In the genomic region with DNA sequence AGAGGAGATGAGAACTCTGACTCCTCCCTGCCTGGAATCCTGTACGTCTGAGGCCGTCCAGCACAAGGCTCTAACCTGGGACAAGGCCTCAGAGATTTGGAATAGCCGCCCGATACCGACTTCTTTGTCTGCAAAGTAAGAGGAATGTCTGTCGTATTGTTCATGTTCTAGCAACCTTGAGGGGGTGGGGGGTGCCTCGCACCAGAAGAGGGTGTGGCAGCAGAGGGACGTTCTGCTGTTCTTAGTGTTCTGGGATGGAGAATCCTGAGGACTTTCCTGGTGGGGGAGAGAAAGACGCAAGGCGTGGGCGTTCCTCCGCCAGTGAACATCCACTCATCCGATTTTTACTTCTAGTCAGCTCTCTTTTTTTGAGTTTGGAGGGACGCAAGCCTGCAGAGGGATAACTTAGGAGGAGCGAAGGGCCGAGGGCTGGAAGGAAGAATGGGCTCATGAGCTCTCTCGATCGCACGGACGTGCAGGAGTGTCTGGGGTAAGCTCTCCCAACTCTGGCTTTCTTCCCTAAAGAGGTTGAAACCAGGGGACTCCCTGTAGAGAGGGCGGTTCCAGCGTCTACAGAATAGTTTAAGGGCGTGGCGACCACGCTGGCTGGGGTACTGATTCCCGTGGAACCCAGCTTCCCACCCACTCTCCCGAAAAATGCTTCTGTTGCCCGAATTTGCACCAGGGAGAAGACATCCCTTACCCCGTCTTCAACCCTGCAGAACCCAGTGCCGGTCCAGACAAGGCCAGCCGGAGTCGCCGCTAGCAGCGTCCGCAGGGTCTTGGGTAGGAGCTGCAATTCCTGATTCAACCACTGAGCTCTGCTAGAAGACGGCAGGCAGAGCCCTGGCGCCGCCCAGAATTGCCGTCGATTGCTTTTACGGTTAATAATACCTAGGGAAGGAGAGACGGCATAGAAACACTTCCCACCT, we compare ENCODE assay signal across 8 mouse cellular contexts. TPM values are rescaled to one million over a fixed set of nuclear protein-coding genes. Genes with fewer than 3 reads are reported as not detected.
DNase-seq lines count a peak whose midpoint lies in the region; ATAC-seq and TF ChIP-seq lines count a peak whose summit lies in the region.

Gene Islr, minus strand, starts transcription at position 791 of the 932 bp plus-strand sequence.
Gene Islr2, minus strand, starts transcription at position 804 of the 932 bp plus-strand sequence.

- DNase-seq in adrenal gland, postnatal 36 days = peak; percentile 80 to 87
- peak; percentile 88 for DNase-seq in forebrain, embryonic 11.5 days (ENCODE audit: low spot score)
- peak; percentile 70 to 80 for DNase-seq in heart, postnatal 14 days
- peak; percentile 82 to 88 for DNase-seq in kidney, postnatal 36 days
- peak; percentile 56 for DNase-seq in lung, adult 2 months
- peak; percentile 77 for DNase-seq in thymus, postnatal 4 days

- H3K27me3 ChIP-seq in E14TG2a.4 (ENCODE audit: insufficient read depth, low read length) = peaks cover 52% of the 10 kb centered on the region
- H3K27me3 ChIP-seq in forebrain, embryonic 11.5 days (ENCODE audit: control insufficient read depth, insufficient read depth, low read length) = peaks cover 50% of the 10 kb centered on the region
- peaks cover 47% of the 10 kb centered on the region for H3K27me3 ChIP-seq in neural tube, embryonic 14.5 days (ENCODE audit: control insufficient read depth, insufficient read depth, low read length)

- peak within 1 kb of the TSS; percentile 76 for H3K4me3 ChIP-seq in E14TG2a.4 (replicated peaks; ENCODE audit: low read length)
- H3K4me3 ChIP-seq in forebrain, embryonic 11.5 days (ENCODE audit: low read depth, low read length) = peak within 1 kb of the TSS; percentile 30
- peak within 1 kb of the TSS; percentile 51 for H3K4me3 ChIP-seq in lung, adult 2 months (replicated peaks; ENCODE audit: extremely low read depth, low read depth, low read length)
- peak within 1 kb of the TSS; percentile 24 for H3K4me3 ChIP-seq in neural tube, embryonic 14.5 days (ENCODE audit: low read depth, low read length)

- peak; percentile 77 for ATAC-seq in forebrain, embryonic 11.5 days (replicated peaks; ENCODE audit: low FRiP score)
- peak; percentile 73 for ATAC-seq in neural tube, embryonic 14.5 days (ENCODE audit: low read depth)

- no peak for TF ChIP-seq POLR2A in lung, adult 2 months (IDR thresholded peaks at IDR 0.05; ENCODE audit: borderline replicate concordance, extremely low read depth, low read depth, low read length)

- peak; percentile 38 for TF ChIP-seq CTCF in E14TG2a.4 (conservative IDR thresholded peaks at IDR 0.05; ENCODE audit: low read length)
- peak; percentile 55 for TF ChIP-seq CTCF in lung, adult 2 months (IDR thresholded peaks at IDR 0.05; ENCODE audit: insufficient read depth, low read length)

- no peaks in the 10 kb centered on the region for H3K36me3 ChIP-seq in E14TG2a.4 (ENCODE audit: insufficient read depth, low read length)
- H3K36me3 ChIP-seq in forebrain, embryonic 11.5 days (ENCODE audit: control insufficient read depth, insufficient read depth, low read length) = no peaks in the 10 kb centered on the region
- H3K36me3 ChIP-seq in neural tube, embryonic 14.5 days (ENCODE audit: control insufficient read depth, insufficient read depth, low read length) = no peaks in the 10 kb centered on the region

- H3K27ac ChIP-seq in forebrain, embryonic 11.5 days (ENCODE audit: low read depth, low read length) = peak within 1 kb of the TSS; percentile 63
- H3K27ac ChIP-seq in neural tube, embryonic 14.5 days (ENCODE audit: low read depth, low read length) = peak within 1 kb of the TSS; percentile 35; the same call in 1 of the 2 replicates

- H3K9me3 ChIP-seq in E14TG2a.4 (ENCODE audit: low read length) = peaks cover 14% of the 10 kb centered on the region
- H3K9me3 ChIP-seq in forebrain, embryonic 11.5 days (ENCODE audit: control insufficient read depth, low read length) = no peaks in the 10 kb centered on the region
- H3K9me3 ChIP-seq in neural tube, embryonic 14.5 days (ENCODE audit: control insufficient read depth, low read length) = no peaks in the 10 kb centered on the region

- under 1% methylated on average over 42 of the region's 42 CpGs for WGBS in forebrain, embryonic 11.5 days
- 5% methylated on average over 42 of the region's 42 CpGs for WGBS in lung, adult 2 months
- under 1% methylated on average over 42 of the region's 42 CpGs for WGBS in neural tube, embryonic 14.5 days

- H3K9ac ChIP-seq in forebrain, embryonic 11.5 days (ENCODE audit: low read length) = peak within 1 kb of the TSS; percentile 61
- peak within 1 kb of the TSS; percentile 39; the same call in 1 of the 2 replicates for H3K9ac ChIP-seq in neural tube, embryonic 14.5 days (replicated peaks; ENCODE audit: low read depth, low read length)

- H3K4me2 ChIP-seq in forebrain, embryonic 11.5 days (ENCODE audit: low read depth, low read length, severe bottlenecking) = peak within 1 kb of the TSS; percentile 45
- H3K4me2 ChIP-seq in neural tube, embryonic 14.5 days (ENCODE audit: low read depth, low read length) = peak within 1 kb of the TSS; percentile 31

- intact Hi-C loops in heart, postnatal 14 days (cut with DNase I) = loop anchor here (1.0 kb wide), 1 partner anchor 165 kb away; no protein-coding TSS in a partner anchor

- H3K4me1 ChIP-seq in E14TG2a.4 (replicated peaks; ENCODE audit: low read depth, low read length) = peaks cover 80% of the 10 kb centered on the region
- H3K4me1 ChIP-seq in forebrain, embryonic 11.5 days (replicated peaks; ENCODE audit: control insufficient read depth, insufficient read depth, low read length) = peaks cover 38% of the 10 kb centered on the region
- H3K4me1 ChIP-seq in lung, adult 2 months (ENCODE audit: control insufficient read depth, insufficient read depth, low read length) = 0 out of 2 replicates have a peak, but pooled peaks cover 5% of the 10 kb centered on the region
- H3K4me1 ChIP-seq in neural tube, embryonic 14.5 days (ENCODE audit: control insufficient read depth, insufficient read depth, low read length) = peaks cover 13% of the 10 kb centered on the region; the same call in 1 of the 2 replicates

RNA-seq across cellular contexts. Expression of gene Islr, which starts in this region (rescaled TPM):
- total RNA-seq in adrenal gland, postnatal 36 days (2021) = 10 to 100 TPM; 23.7 to 32.1 TPM
- 9.4 and 11.7 TPM in 2 replicates for polyA plus RNA-seq in forebrain, embryonic 11.5 days (2014; fragmentation: Nextera tagmentation; extraction: Ambion mirVana)
- total RNA-seq in heart, postnatal 14 days (2021) = 10 to 100 TPM; 44.0 to 44.6 TPM
- 62.6 and 74.0 TPM in 2 replicates for polyA plus RNA-seq in lung, adult 2 months (2012; rRNA removed)
- polyA plus RNA-seq in neural tube, embryonic 14.5 days (2014; fragmentation: Nextera tagmentation; extraction: Ambion mirVana) = 1.5 and 39.2 TPM in 2 replicates

RNA-seq across cellular contexts. Expression of gene Islr2, which starts in this region (rescaled TPM):
- 1 to 10 TPM; 2.3 to 3.3 TPM for total RNA-seq in adrenal gland, postnatal 36 days (2021)
- 18.1 and 21.1 TPM in 2 replicates for polyA plus RNA-seq in forebrain, embryonic 11.5 days (2014; fragmentation: Nextera tagmentation; extraction: Ambion mirVana)
- total RNA-seq in heart, postnatal 14 days (2021) = 1 to 10 TPM; 3.0 to 3.3 TPM
- 0.11 and 0.90 TPM in 2 replicates for polyA plus RNA-seq in lung, adult 2 months (2012; rRNA removed)
- polyA plus RNA-seq in neural tube, embryonic 14.5 days (2014; fragmentation: Nextera tagmentation; extraction: Ambion mirVana) = 13.2 and 13.5 TPM in 2 replicates

Comparison
In these comparisons a context has a peak if more than half of its experiments do, and no peak if none do; other contexts are left out.
1. Peak in every context shown above with its lines: DNase-seq, ATAC-seq, H3K4me3 ChIP-seq and H3K27ac ChIP-seq.
2. H3K4me3 ChIP-seq: peak in every context shown above with its lines; median percentile 76 in E14TG2a.4; 51 in lung, adult 2 months; 30 in forebrain, embryonic 11.5 days; 24 in neural tube, embryonic 14.5 days.